Mouse (Mus musculus) urinary bladder, postnatal 10 days (tissue): ENCODE results near the gene Selplg.
A peak's percentile ranks its signal among the peaks of the same experiment; 100 is the strongest.

Experiments used
- DNase-seq: peaks from one replicate; pipeline ENCODE4 v3.0.0; 2022; ENCODE audit warnings: low spot score

Selplg gene

DNA sequence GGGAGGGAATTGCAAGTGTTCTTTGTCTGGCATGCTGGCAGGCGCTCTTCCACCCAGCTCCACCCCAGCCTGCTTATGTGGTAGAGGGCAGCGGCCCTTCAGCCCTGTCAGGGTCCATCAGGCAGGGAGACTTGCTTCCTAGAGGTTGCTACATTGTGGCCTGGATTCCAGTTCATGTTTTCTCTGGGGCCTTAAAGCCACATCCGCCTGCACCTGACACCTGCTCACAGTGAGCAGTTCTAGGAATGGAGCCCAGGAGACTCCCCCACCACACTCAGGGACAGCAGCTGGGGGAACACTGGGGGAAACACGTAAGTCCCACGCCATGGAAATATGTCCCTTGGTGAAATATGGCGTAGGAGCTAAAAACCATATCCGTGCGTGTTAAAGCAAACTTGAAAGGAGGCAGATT is at the start of gene Selplg:
Selplg (minus strand) TSS at position 155 of the 412 bp plus-strand sequence.
- DNase-seq, result no peak

DNA sequence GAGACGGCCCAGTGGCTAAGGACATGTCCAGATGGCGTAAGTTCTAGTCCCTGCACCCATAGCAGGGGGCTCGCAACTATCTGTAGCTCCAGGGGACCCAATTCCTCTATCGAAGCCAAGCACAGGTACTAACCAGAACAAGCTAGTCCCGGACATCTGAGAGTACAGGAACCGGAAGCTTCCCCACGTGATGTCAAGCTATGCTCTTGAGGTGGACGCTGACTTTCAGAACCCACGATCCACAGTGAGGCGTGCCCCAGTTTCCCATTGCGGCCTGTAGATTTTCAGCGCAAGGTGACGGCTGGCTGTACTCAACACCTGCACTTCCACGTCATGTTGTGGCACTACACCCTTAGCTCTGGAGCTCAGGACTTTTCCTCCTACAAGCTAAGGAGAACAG is 48.7 kb upstream of the Selplg start:
- DNase-seq, result no peak

DNA sequence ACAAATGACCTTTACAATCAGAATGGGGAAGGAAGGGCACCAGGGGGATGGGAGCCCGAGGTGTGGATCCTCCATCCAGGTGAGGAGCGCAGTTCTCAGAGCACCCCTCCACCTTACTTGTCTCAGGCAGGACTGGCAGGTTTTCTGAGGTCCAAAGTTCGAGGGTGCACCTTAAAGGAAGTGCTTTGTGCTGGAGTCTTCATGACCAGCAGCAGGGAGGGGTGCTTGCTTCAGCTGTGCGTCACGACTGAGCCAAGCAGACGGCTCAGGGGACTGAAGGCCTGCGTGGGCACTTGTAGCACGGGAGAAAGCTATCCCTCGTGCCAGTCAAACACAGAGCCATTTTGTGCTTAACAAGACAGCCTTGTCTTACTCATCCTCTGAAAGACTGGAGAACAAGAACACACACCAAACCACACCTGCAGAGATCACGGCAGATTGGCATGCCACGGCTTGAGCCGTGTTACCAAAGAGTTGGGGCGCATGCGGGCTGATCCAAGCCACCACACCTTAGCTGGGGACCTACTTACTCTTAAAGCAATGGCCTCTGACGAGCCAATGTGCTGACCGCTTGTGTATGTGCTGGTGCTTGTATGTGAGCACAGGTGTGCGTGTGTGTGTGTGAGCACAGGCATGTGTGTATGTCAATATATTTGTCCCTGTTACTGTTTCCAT is 46.6 kb upstream of the Selplg start:
- DNase-seq, result no peak

DNA sequence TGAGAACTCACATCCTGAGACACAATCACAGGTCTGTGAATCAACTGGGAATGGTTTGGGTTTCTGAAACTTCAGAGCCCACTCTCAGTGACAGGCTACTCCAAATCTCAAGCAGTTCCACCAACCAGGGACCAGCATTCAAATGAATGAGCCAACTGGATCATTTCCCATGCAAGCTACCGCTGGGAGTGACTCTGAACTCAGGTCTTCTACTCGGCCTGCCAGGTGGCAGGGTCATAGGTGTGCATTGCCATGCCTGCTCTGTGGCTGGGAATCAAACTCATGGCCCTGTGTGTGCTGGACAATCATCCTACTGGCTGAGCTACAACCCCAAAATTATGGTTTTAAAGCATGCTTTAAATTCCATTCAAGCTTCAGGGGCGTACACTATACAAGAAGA is 45.1 kb upstream of the Selplg start:
- DNase-seq, result no peak

DNA sequence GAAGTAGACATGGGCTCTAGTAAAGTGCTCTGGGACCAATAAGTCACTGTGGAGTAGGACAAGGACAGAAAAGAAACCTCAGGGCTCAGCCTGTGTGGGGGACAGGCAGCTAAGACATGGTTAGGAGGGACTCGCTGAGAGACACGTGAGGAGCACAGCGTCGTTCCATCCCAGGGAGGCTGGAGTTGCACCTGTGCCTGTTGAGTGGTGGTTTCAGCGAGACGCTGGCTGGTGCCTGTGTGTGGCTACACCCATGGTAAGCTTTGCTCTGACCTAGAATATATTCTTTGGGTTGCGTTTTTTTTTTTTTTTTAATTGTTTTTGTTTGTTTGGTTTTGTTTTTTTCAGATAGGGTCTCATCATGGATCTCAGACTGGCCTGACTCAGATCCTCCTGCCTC is 43.7 kb upstream of the Selplg start:
- DNase-seq, result no peak

DNA sequence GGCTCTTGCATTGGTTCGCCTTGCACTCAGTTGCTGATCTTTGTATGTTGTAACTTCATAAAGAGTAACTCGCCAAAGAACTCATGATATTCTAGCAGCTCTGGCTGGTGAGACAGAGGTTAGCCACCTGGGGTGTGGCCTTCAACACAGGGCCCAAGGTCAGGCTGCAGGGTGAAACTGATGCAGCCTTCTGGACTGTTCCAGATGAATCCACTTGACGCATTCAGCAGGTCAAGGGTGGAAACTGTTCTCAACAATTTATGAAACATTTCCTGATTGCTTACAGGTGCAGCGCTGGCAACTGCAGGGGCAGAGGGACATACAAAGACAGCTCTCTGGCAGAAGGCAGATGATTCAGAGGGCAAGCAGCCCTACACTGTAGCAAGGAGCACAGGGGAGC is 43.2 kb upstream of the Selplg start:
- DNase-seq, result no peak

DNA sequence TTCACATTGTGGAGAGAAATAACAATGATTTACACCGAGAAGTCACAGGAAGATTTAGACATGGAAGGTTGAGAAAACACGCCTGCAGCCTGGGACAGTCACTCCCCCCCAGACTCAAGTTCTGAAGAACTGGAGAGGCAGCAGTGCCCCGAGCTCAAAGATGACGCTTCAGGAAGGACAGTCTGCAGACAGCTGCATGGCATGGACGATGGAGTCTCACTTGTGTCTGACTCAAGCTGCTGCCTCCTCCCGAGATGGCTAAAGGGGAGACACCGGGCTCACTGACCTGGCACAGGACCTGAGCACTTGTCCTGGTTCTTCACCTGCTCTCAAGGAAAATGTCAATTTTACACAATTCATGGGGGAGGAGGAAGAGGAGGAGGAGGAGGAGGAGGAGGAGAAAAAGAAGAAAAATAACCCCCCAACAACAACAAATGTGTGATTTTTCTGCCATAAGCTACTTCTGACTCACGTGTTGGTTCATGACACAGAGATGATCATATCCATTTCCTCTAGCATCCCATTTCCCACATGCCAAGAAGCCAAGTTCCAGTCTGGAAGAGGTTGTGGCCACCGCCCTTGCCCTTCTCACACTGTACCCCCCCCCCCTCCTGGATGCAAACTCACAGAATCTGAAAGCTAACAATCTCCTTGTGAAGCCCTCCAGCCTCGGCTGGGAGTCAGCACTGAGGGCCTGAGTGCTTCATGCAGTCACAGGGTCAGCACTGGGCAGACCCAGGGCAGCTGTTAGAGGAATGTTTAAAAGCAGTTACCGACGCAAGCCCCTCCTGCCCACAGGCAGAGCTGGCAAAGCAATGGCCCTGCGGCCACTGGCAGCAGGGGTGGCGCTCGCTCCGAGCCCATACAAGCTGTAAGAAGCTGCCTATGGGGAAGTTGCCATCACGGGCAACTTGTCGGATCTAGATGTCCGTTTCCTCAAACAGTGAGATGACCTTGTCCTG is 41.9 kb upstream of the Selplg start:
- DNase-seq, result no peak

DNA sequence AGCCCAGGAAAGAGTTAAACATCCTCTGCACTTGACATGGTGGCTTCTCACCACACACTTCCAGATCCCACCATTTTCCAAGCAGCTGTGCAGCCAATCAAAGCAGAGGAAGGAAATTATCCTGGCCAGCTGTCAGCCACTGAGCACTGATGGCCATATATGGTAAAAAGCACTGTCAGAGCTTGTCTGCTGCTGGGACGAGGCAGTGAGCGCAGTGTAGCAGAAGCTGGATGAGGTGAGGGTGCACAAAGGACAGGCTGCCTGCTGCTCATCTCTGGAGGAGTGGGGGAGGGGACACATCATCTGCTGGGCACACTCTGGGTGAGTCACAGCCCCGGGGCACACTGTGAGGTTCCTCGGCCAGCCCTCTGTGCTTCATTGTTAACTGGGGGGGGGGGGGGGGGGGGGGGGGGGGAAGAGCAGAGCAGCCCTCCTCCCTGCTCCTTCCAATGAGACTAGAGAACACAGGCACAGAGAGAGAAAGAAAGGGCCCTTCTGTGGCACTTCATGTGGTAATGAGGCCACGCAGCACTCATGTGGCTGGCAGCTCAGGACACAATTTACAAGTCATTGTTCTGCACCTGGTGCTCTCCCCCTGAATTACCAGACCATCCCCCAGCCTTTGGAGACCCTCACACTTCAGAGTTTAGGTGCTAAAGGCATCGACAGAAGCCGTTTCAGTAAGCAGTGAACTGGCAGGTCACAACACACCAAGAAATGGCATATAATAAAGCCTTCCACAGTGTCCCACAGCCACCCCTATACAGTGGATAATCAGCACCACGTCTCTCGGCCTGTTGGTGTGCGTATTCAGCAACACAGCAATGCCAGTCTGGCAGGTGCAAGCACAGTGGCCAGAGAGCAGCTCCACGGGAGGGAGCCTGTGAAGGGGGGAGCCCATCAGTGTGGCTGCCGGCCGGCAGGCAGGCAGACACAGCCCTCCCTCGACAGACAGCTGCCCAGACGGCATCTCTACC is 40.8 kb upstream of the Selplg start:
- peak; percentile 47 for DNase-seq

DNA sequence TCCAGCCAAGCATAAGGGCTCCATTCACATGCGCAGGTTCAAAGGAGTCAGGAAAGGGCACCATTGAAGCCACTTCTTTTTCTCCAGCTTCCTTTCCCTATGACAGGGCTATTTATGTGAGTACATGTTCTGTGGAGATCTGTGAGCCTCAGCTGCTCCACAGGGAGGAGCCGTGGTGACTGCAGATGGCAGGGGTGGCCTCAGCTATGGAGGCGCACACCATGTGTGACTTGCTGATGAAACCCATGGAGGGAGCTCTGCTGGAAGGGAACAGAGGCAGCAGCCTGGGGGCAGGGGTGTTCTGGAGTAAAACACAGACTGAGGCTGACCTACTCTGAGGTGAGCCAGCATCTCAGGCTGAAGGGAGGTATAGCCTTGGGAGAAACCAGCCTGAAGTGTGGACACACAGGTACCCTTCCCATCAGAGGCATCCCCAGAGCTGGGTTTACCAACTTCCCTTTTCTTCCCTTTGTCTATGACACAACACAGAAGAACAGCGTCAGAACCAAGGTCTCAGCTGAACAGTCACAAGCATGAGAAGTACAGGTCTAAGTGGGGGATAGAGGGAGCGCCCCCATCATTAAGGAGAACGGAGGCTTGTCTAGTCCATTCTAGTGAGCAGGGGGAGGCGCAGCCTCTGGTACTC is 39.6 kb upstream of the Selplg start:
- DNase-seq, result no peak

DNA sequence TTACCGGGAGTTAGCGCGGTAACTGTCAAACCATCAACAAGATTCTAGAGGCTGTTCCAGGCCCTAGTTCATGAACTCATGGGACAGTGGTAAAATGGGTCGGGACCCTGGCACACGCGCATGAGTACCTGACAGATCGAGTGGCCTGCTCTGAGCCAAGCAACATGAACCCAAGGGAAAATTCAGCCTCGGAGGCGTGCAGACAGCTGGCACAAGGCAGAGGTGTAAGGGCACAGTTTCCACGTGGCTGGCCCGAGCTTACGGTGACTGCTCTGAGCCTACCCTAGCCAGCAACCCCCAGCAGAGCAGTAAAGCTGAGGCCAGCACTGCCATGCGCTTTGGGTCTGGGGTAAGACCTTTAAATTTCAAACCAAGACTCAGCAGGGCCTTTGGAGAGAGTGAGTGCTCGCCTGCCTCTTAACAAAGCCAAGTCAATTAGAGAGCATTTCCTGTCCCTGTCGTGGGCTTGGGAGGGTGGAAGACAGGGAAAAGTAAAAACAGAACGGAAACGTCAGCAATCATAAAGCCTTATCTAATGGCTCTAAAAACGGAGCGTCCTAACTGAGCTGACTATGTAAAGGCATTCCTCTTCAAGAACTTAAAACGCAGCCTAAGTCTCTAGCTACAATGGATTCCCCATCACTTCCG is 38.1 kb upstream of the Selplg start:
- DNase-seq, result no peak

DNA sequence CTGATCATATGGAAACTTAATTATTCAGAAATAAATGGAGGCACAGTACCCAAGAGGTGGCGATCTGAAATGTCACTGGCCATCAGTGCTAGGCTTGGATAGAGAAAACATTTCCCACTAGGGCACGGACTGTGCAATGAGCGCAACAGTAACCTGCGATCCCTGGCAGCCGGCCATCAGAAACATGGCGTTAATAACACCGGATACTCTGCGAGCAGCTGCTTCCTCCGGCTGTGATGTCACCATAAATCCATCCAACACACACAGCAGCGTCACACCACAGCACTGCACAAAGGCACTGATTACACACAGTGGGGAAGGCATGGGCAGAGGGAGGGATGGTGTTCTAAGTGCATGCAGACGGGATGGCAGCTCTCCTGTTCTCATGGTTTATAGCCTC is 36.7 kb upstream of the Selplg start:
- no peak for DNase-seq

DNA sequence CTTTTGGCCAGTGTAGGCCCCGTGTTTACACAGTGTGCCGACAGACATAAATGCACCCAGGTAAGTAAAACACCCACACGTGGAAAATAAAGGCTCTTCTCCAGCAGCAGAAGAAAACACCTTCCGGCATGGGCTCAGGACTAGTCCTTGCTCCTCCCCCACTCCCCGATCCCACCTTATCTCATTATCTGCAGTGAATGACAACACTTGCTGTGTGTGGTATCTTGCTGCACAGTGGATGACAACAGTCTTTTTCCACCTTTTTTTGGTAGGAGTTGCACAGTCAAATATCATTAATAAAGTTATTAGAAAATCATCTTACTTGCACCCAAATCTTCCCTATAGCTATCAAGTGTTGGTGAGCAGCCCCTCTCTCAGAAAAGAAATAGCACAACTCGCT is 32.5 kb upstream of the Selplg start:
- DNase-seq, result no peak

DNA sequence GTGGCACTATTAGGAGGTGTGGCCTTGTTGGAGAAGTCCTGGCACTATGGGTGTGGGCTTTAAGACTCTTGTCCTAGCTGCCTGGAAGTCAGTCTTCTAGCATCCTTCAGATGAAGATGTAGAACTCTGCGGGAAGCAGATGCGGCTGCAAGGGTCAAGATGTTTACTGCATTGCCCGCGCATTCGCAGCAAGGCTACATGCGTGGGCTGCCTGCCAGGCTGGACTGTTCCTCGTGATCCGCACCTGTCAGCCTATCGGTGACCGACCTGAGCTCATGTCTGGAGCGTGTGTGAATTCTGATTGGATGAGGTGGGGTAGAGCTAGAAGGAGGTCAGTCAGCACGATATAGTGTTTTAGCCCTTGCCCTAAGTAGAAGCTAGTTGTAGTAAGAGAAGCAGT is 31.6 kb upstream of the Selplg start:
- DNase-seq, result no peak

DNA sequence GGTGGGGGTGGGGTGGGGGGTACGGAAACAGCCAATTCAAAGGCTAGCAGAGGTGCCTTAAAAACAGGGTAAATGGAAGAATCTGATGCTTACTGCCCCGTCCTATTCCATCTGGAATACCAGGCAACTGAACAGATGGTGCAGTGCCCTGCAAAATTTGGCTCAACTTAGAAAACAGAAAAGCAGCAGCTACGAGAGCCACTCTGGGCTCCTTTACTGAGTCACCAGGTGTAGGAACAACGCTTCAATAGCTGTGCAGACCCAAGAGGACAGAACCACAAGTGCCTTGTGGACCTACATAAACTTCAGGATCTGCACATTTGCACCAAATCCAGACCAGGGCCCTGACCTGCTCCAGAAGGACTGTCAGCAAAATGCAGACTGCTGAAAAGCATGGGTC is 30.0 kb upstream of the Selplg start:
- no peak for DNase-seq

DNA sequence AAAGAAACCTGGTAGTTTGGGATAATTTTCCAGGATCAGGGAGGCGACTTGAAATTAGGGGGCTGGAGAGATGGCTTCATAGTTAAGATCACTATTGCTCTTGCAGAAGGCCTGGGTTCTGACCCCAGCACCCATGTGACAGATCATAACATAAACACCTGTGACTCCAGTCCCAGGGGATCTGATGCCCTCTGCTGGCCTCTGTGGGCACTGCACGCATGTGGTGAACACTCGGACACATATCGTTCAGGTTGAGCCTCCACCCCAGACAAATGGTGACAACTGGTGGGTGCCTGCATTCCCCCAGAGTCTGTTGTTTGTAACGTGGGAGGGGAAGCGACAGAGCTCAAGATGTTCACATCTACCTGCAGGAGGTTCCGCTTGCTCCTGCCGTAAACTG is 28.9 kb upstream of the Selplg start:
- DNase-seq, result no peak

DNA sequence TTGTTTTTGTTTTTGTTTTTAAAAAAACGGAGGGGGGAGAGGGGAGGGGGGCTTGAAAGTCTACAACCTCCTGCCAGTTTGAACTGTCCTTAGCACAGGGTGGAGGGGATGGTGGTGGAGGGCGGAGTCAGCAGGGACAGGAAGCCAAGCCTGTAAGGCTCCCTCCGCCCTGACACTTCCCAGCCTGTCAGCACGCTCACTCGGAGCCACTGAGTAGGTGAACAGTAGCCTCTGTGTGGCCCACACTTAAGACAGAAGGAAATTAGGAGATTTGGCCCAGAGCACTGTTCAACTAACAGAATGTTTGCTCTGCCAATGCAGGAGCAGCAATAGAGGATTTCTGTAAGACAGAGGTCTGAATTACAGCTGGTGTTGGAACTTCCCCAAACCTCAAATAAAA is 26.5 kb upstream of the Selplg start:
- DNase-seq, result no peak

DNA sequence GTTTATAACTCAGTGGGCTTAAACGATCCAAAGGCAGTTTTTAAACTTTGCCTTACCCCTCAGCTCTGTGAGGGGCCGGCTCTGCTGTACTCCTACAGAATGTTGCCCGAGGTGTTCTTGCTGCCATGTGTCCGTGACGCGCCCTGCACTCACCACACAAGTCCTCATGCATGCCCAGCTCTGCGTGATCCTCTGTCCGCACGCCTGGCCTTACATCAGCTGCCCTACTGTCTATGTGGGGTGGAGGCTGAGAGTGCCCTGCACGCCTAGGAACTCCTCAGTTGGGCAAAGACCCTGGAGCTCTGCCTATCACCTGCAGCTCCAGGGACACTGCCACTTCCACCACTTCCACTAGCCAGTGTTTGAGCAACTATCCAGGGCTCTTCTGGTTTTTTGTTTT is 26.1 kb upstream of the Selplg start:
- DNase-seq, result no peak

DNA sequence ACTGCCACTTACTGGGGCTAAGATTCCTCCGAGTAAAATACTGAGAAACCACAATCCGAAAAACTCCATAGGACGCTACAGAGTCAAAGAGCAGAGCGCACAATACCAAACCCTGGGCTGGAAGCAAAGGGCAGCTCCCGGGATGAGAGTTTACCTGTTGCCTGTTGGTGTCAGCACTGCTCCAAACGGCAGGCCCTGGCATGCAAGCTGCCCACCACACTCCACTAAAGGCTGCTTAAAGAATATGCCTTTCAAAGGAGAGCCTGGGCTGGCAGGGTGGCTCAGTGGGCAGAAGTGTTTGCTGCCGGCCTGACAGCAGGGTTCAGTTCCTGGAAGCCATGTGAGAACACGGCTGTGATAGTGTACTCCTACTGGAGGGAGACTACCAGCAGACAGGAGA is 25.2 kb upstream of the Selplg start:
- DNase-seq, result no peak

DNA sequence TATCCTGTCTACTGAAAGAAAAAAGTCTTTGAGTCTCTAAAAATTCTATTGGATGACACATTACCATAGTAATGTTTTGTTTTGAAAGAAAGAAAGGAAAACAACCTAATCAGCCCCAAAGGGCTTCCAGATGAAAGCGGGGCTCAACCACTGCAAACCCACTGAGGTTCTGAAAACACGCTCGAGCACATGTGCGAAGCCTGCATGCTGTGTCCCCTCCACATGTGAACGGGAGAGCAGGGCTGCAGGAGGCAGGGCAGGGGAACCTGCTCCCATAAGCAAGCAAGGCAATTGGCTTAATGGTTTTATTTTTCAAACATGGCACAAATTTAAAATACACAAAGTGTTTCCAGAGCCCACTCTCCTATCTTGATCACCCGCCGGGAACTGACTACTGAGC is 24.2 kb upstream of the Selplg start:
- no peak for DNase-seq

DNA sequence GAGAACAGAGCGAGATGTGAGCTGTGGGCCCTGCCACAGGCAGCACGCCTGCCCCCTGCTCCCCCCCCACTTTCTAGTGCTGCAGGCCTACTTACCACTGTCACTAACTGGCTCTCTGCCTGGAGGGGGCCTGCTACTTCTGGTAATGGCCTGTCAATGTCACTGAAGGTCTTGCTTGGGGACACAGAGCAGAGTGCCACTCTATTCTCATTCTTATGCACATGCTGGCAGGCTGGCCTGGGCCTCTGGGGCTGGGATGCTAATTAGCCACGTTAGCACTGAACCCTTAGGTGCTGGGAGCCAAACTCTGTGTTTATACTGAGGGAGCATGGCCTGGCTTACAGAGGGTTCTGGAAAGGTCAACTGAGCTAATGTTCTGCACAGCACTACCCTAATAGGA is 23.3 kb upstream of the Selplg start:
- no peak for DNase-seq

DNA sequence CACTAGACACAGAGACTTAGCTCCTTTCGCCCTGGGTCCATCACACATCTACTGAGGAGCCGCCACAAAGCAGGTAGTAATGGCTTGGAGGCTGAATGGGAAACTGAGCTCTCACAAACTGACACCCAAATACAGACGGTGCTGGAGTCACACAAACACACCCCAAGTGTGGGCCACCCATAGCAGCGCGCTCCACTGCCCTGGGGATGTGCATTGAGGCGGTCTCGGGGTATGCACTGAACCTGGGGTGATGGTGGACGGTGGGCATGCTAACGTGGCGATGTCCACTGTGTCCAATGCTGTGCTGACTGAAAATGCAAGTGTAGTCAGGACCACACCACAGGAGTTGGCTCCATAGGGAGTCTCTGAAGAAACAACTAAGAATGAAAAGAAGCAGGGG is 22.7 kb upstream of the Selplg start:
- no peak for DNase-seq
